Mouse (Mus musculus): ENCODE results near the gene Gm11627. TPM values are rescaled to one million over a fixed set of nuclear protein-coding genes. Genes with fewer than 3 reads are reported as not detected.

Gm11627 gene
- polyA plus RNA-seq (2015; fragmentation: Nextera tagmentation; extraction: Ambion mirVana): 9.7 and 10.1 TPM in 2 replicates

GRCm38 (mm10) chr11:102579165-102580033, at the start of gene Gm11627:
Gene Gm11627, minus strand, starts transcription at chr11:102579461.

GRCm38 (mm10) chr11:102604010-102604584, 24.8 kb upstream of the Gm11627 start, which contains the start of gene Fzd2:
Gene Fzd2, plus strand, starts transcription at chr11:102604396.

GRCm38 (mm10) chr11:102556031-102556715, 23.1 kb downstream of the Gm11627 start, which contains the start of gene Gpatch8:
Gene Gpatch8, minus strand, starts transcription at chr11:102556392.

Other genes with a start within 250 kb of the Gm11627 start
- 0.32 and 0.57 TPM in 2 replicates for gene Slc4a1, start 213.3 kb downstream of the Gm11627 start, polyA plus RNA-seq (2015; fragmentation: Nextera tagmentation; extraction: Ambion mirVana)
- gene Rundc3a, start 186.1 kb downstream of the Gm11627 start, polyA plus RNA-seq (2015; fragmentation: Nextera tagmentation; extraction: Ambion mirVana): 125 and 137 TPM in 2 replicates
- gene Slc25a39, start 171.5 kb downstream of the Gm11627 start, polyA plus RNA-seq (2015; fragmentation: Nextera tagmentation; extraction: Ambion mirVana): 168 and 172 TPM in 2 replicates
- gene Grn, start 149.1 kb downstream of the Gm11627 start, polyA plus RNA-seq (2015; fragmentation: Nextera tagmentation; extraction: Ambion mirVana): 115 and 118 TPM in 2 replicates
- 29.9 and 35.7 TPM in 2 replicates for gene Fam171a2, start 131.8 kb downstream of the Gm11627 start, polyA plus RNA-seq (2015; fragmentation: Nextera tagmentation; extraction: Ambion mirVana)
- 11.8 and 12.6 TPM in 2 replicates for gene Itga2b, start 109.3 kb downstream of the Gm11627 start, polyA plus RNA-seq (2015; fragmentation: Nextera tagmentation; extraction: Ambion mirVana)
- 43.7 and 50.5 TPM in 2 replicates for gene Gpatch8, start 23.1 kb downstream of the Gm11627 start, polyA plus RNA-seq (2015; fragmentation: Nextera tagmentation; extraction: Ambion mirVana)
- 8.4 and 8.8 TPM in 2 replicates for gene Fzd2, start 24.9 kb upstream of the Gm11627 start, polyA plus RNA-seq (2015; fragmentation: Nextera tagmentation; extraction: Ambion mirVana)
- gene Meioc, start 84.3 kb upstream of the Gm11627 start, polyA plus RNA-seq (2015; fragmentation: Nextera tagmentation; extraction: Ambion mirVana): 0.09 and 0.14 TPM in 2 replicates
- gene Ccdc43, start 118.3 kb upstream of the Gm11627 start, polyA plus RNA-seq (2015; fragmentation: Nextera tagmentation; extraction: Ambion mirVana): 27.6 and 29.3 TPM in 2 replicates
- gene Adam11, start 182.0 kb upstream of the Gm11627 start, polyA plus RNA-seq (2015; fragmentation: Nextera tagmentation; extraction: Ambion mirVana): 20.7 and 24.9 TPM in 2 replicates
- 25.7 and 26.6 TPM in 2 replicates for gene Gjc1, start 240.2 kb upstream of the Gm11627 start, polyA plus RNA-seq (2015; fragmentation: Nextera tagmentation; extraction: Ambion mirVana)